Mouse (Mus musculus): ENCODE data around the gene Kazn.

Kazn gene

GRCm38 (mm10) chr4:142189960-142190359, 49.2 kb downstream of the Kazn start:
- DNase-seq: no peak

GRCm38 (mm10) chr4:142188501-142188900, 50.7 kb downstream of the Kazn start:
- DNase-seq: peak in 1 of 2 experiments; percentile 59

- DNase-seq: peak in 1 of 2 experiments; percentile 50
These were observed 53.0 kb downstream of the Kazn start for GRCm38 (mm10) chr4:142186155-142186554.

- DNase-seq: no peak
These were observed 53.7 kb downstream of the Kazn start for GRCm38 (mm10) chr4:142185533-142185900.

- DNase-seq: peak; percentile 80 to 82
These were observed 54.2 kb downstream of the Kazn start for GRCm38 (mm10) chr4:142184852-142185532.

- no peak for DNase-seq
These were observed 55.6 kb downstream of the Kazn start for GRCm38 (mm10) chr4:142183591-142183990.

- no peak for DNase-seq
These were observed 56.2 kb downstream of the Kazn start for GRCm38 (mm10) chr4:142183015-142183414.

GRCm38 (mm10) chr4:142181646-142182045, 57.6 kb downstream of the Kazn start:
- no peak for DNase-seq

GRCm38 (mm10) chr4:142180874-142181273, 58.3 kb downstream of the Kazn start:
- peak in 1 of 2 experiments; percentile 48 for DNase-seq

- peak; percentile 82 for DNase-seq
These were observed 58.9 kb downstream of the Kazn start for GRCm38 (mm10) chr4:142180289-142180688.

- DNase-seq: peak; percentile 75
These were observed 59.7 kb downstream of the Kazn start for GRCm38 (mm10) chr4:142179531-142179930.

- no peak for DNase-seq
These were observed 62.5 kb downstream of the Kazn start for GRCm38 (mm10) chr4:142176732-142177131.

GRCm38 (mm10) chr4:142173981-142174485, 65.2 kb downstream of the Kazn start:
- no peak for DNase-seq

- no peak for DNase-seq
These were observed 66.3 kb downstream of the Kazn start for GRCm38 (mm10) chr4:142172942-142173341.

- DNase-seq: no peak
These were observed 67.3 kb downstream of the Kazn start for GRCm38 (mm10) chr4:142171788-142172497.

GRCm38 (mm10) chr4:142170882-142171768, 68.1 kb downstream of the Kazn start:
- no peak for DNase-seq

GRCm38 (mm10) chr4:142169636-142170035, 69.6 kb downstream of the Kazn start:
- DNase-seq: no peak

- no peak for DNase-seq
These were observed 70.8 kb downstream of the Kazn start for GRCm38 (mm10) chr4:142168352-142168751.

GRCm38 (mm10) chr4:142165835-142166701, 73.1 kb downstream of the Kazn start:
- no peak for DNase-seq

GRCm38 (mm10) chr4:142165363-142165762, 73.8 kb downstream of the Kazn start:
- DNase-seq: no peak

GRCm38 (mm10) chr4:142164386-142164785, 74.8 kb downstream of the Kazn start:
- DNase-seq: no peak

- no peak for DNase-seq
These were observed 75.3 kb downstream of the Kazn start for GRCm38 (mm10) chr4:142163862-142164261.

All from cerebellum, postnatal 14 days (tissue).